ENCODE assay signal across 25 mouse cellular contexts in genomic region chr12:5038008-5038407, GRCm38 (mm10).
"Had no signal": no experiment of that assay in that cellular context is flagged by ENCODE, and none has a peak within 500 bp of the region (broad histone marks: within the 10 kb centered on the region; RNA-seq: fewer than 3 reads in every experiment).

No protein-coding gene starts in this region.

- H3K27ac ChIP-seq: heart, adult 2 months; heart, embryonic 13.5 days; heart, embryonic 15.5 days; hindbrain, embryonic 13.5 days; hindbrain, embryonic 15.5 days; hindbrain, postnatal 0 days; kidney, embryonic 15.5 days; kidney, postnatal 0 days; limb, embryonic 13.5 days; limb, embryonic 15.5 days; liver, embryonic 12.5 days had no signal

- DNase-seq: forebrain, postnatal 0 days; gastrocnemius, postnatal 14 days; gastrocnemius, postnatal 36 days; heart, adult 2 months; heart, postnatal 14 days; heart, postnatal 36 days; kidney, adult 11 months; kidney, adult 2 months; kidney, adult 9 months; kidney, postnatal 14 days; kidney, postnatal 36 days; layer of hippocampus, adult 9-11 months; layer of hippocampus, postnatal 36 days; left cerebral cortex, postnatal 4 days had no signal

- ATAC-seq: forebrain, postnatal 0 days; hindbrain, postnatal 0 days; intestine, embryonic 16.5 days; liver, embryonic 12.5 days had no signal

- H3K4me3 ChIP-seq: heart, adult 2 months; heart, embryonic 13.5 days; heart, embryonic 15.5 days; hindbrain, embryonic 13.5 days; hindbrain, embryonic 15.5 days; kidney, embryonic 15.5 days; limb, embryonic 13.5 days; limb, embryonic 15.5 days; liver, embryonic 12.5 days had no signal
